Mouse (Mus musculus) thymus, adult 2 months (tissue): ENCODE measurements around the gene Vtcn1. TPM values are rescaled to one million over a fixed set of nuclear protein-coding genes. Genes with fewer than 3 reads are reported as not detected.
A peak's percentile ranks its signal among the peaks of the same experiment; 100 is the strongest.

Source experiments
- DNase-seq: peaks from one replicate; pipeline ENCODE4 v3.0.0; 2021
- H3K27ac ChIP-seq: fragments of 200-500 bp; 2 replicates; pipeline ENCODE4 v1.5.1; 2012; ENCODE audit warnings: low read length, control low read depth; ENCODE audit not compliant: control insufficient read depth, insufficient read depth
- H3K27me3 ChIP-seq: fragments of 200-500 bp; 2 replicates; pipeline ENCODE4 v1.6.1; 2012; ENCODE audit warnings: mild to moderate bottlenecking, low read length, moderate library complexity, mixed read lengths; ENCODE audit not compliant: control insufficient read depth, insufficient read depth
- H3K36me3 ChIP-seq: fragments of 200-500 bp; 2 replicates; pipeline ENCODE4 v1.6.1; 2012; ENCODE audit warnings: mild to moderate bottlenecking, low read length, moderate library complexity; ENCODE audit not compliant: control insufficient read depth, insufficient read depth
- H3K4me1 ChIP-seq: fragments of 200-500 bp; replicated peaks from 2 replicates; pipeline ENCODE4 v1.6.1; 2012; ENCODE audit warnings: low read length; ENCODE audit not compliant: control insufficient read depth, insufficient read depth
- H3K4me3 ChIP-seq: fragments of 200-500 bp; 2 replicates; pipeline ENCODE4 v1.5.1; 2012; ENCODE audit warnings: mild to moderate bottlenecking, low read length, control low read depth, moderate library complexity; ENCODE audit not compliant: control insufficient read depth, insufficient read depth
- CTCF ChIP-seq: fragments of 200-500 bp; IDR thresholded peaks from 2 replicates; pipeline ENCODE4 v1.5.1; 2012; ENCODE audit warnings: mild to moderate bottlenecking, control low read depth, low read length, moderate library complexity, borderline replicate concordance; ENCODE audit not compliant: control insufficient read depth, poor library complexity, insufficient read depth; ENCODE audit errors: extremely low read depth
- POLR2A ChIP-seq: fragments of 200-500 bp; IDR thresholded peaks from 2 replicates; pipeline ENCODE4 v1.6.1; 2012; ENCODE audit warnings: mild to moderate bottlenecking, low read length, control low read depth, moderate library complexity; ENCODE audit not compliant: control insufficient read depth, poor library complexity, insufficient read depth; ENCODE audit errors: extremely low read depth
- WGBS: fragments of 180-500 bp; shearing (Covaris S2); methylation state at CpG from one replicate; pipeline ENCODE4 v1.1.7; 2018; 5-methylcytosine and 5-hydroxymethylcytosine counted together
- polyA plus RNA-seq: library from polyadenylated mRNA; depleted of rRNA; stranded (reverse); fragments of >200 nt; gene quantifications from 2 replicates; pipeline ENCODE4 v1.2.3, GENCODE M21; 2012

Vtcn1 gene
- polyA plus RNA-seq, 1 experiment: 0.11 TPM

DNA sequence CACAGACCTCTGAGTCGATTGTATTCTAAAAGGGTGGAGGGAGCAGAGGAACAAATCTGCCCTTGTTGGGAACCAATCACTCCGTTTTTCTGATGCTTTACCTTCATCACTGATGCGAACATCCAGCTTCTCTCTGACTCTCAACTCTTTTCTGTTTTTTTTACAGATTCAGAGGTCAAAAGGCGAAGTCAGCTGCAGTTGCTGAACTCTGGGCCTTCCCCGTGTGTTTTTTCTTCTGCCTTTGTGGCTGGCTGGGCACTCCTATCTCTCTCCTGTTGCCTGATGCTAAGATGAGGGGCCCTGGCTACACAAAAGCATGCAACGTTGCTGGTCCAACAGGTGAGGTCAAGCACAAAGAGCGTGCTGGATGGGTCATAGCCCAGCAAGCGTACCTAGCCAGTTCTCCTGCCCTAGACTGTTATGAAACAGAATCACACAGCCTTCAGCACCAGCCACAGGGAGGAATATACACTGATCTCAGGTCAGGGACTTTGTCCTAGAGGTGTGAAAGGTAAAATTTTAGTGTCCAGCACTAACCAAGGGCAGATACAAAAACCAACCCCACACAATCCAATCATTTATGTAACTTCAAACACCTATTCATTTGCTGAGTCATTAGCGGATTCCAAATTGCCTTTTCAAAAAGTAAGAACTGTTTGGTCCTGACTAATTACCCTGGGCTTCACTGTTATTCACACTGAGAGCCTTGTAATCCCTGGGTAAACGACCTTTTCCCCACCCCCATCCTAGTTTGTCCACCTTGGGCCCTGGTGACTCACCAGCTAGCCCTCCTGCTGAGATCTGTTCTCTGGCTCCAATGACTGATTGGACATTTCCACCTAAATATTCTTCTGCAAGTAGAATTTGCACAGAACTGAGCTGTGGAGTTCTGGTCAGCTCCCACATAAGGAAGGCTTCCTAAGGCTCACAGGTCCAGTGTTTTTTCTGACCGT lies 67.4 kb downstream of the Vtcn1 start:
- no peak overlapping the region for H3K27ac ChIP-seq
- no peak overlapping the region for H3K4me3 ChIP-seq
- H3K27me3 ChIP-seq: no peaks in the 10 kb centered on the region
- no peaks in the 10 kb centered on the region for H3K4me1 ChIP-seq
- DNase-seq: no peak
- H3K36me3 ChIP-seq: no peaks in the 10 kb centered on the region
- TF ChIP-seq POLR2A (no peak), CTCF (no peak)
- WGBS: 84% methylated on average over 11 of the region's 11 CpGs

DNA sequence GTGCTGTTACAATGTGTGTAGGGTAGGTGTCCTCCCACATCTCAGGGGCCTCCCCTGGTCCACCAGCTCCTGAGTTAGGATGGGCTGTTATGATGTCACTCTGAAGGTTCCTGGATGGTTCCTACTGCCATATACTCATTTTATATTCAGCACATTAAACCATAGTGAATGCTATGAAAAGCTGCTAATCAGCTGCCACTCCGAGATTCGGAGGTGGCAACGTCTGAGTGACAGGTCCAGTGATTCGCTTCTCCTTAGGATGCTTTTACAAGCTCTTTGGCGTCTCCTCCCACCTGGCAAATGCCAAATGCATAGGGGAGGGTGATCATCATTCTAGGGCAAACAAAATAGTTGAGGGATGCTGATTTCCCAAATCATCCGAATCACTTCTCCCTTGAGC lies 70.2 kb downstream of the Vtcn1 start:
- Histone ChIP-seq H3K4me3 (no peak overlapping the region), H3K27me3 (no peaks in the 10 kb centered on the region), H3K4me1 (no peaks in the 10 kb centered on the region), H3K27ac (no peak overlapping the region), H3K36me3 (no peaks in the 10 kb centered on the region)
- 91% methylated on average over 6 of the region's 6 CpGs for WGBS
- DNase-seq: no peak
- TF ChIP-seq POLR2A: no peak
- no peak for TF ChIP-seq CTCF

DNA sequence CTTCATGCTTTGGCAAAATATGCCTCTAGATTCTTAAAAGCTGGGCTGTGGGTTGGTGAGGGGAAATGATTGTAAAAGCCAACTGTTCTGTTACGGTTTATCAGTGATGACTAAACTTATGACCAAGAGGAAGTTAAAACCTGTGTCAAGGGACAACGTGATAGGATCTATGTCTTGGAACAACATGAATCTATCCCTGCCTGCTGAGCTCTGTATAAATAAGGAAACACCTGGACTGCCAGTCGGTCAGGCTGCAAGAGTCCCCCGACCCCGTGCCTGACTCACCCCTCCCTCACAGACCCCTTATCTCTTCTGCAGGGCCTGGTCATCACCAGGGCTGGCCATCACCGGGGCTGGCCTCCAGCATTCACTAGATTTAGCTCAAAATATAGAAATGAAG lies 80.9 kb downstream of the Vtcn1 start:
- Histone ChIP-seq H3K27ac (no peak overlapping the region), H3K27me3 (no peaks in the 10 kb centered on the region), H3K36me3 (no peaks in the 10 kb centered on the region), H3K4me1 (no peaks in the 10 kb centered on the region; the same call in 1 of the 2 replicates), H3K4me3 (no peak overlapping the region)
- no peak for TF ChIP-seq CTCF
- no peak for TF ChIP-seq POLR2A
- no peak for DNase-seq
- WGBS: 28% methylated on average over 6 of the region's 6 CpGs

GRCm38 (mm10) chr3:100906916-100907315 lies 81.7 kb downstream of the Vtcn1 start:
- DNase-seq: peak; percentile 27
- Histone ChIP-seq H3K4me1 (no peaks in the 10 kb centered on the region; the same call in 1 of the 2 replicates), H3K4me3 (no peak overlapping the region), H3K36me3 (no peaks in the 10 kb centered on the region), H3K27ac (no peak overlapping the region), H3K27me3 (no peaks in the 10 kb centered on the region)
- WGBS: 53% methylated on average over 3 of the region's 3 CpGs
- TF ChIP-seq POLR2A (no peak), CTCF (no peak)

DNA sequence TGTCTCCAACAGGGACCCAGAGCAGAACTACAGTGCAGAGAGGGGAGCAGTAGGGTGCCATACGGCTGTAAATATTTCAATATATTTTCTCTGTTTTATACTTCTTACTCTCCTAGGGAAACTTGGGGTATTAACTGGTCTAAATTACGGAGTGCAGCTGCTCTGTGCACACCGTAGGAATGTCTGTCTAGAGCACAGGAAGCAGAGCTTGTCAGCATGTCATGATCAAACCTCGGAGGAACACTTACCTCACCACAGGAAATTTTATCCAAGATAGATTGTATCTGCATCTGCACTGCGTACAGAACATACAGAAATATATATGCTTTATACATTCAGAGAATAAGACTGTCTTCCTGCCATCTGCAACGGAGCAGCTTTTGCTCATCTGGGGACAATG lies 83.3 kb downstream of the Vtcn1 start:
- TF ChIP-seq POLR2A: no peak
- TF ChIP-seq CTCF: no peak
- Histone ChIP-seq H3K4me3 (no peak overlapping the region), H3K36me3 (no peaks in the 10 kb centered on the region), H3K27ac (no peak overlapping the region), H3K4me1 (no peaks in the 10 kb centered on the region; the same call in 1 of the 2 replicates), H3K27me3 (no peaks in the 10 kb centered on the region)
- no peak for DNase-seq
- WGBS: 8% methylated on average over 6 of the region's 6 CpGs

DNA sequence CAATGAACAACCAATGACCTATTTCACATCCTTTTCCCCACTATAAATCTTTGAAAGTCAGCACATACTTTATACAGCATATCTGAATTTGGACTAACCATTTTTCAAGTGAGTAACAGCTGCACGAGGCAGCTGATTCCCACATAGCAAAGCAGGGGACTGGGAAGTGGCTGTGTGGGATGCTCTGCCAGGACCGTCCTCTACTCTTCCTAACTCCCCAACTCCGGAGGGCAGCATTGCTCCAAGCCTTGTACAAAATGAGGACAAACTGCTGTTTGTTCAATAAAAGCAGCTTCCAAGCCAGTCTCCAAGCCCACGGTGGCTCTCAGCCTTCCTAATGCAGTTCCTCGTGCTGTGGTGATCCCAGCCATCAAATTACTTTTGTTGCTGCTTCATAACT lies 85.4 kb downstream of the Vtcn1 start:
- WGBS: 93% methylated on average over 5 of the region's 5 CpGs
- no peak for DNase-seq
- TF ChIP-seq CTCF: no peak
- no peak for TF ChIP-seq POLR2A
- Histone ChIP-seq H3K4me3 (no peak overlapping the region), H3K27me3 (no peaks in the 10 kb centered on the region), H3K36me3 (no peaks in the 10 kb centered on the region), H3K27ac (no peak overlapping the region), H3K4me1 (no peaks in the 10 kb centered on the region; the same call in 1 of the 2 replicates)
